Mouse (Mus musculus) CH12F3 (cell line): ENCODE measurements around the gene Enoph1.

Source experiments
- in situ Hi-C: fragments of 300-500 bp; cut with MboI; formaldehyde crosslinking; loops from 2 replicates; pipeline ENCODE4 v1.14.3; 2020; ENCODE audit warnings: low sequenced_read_pairs

Gene Enoph1

DNA sequence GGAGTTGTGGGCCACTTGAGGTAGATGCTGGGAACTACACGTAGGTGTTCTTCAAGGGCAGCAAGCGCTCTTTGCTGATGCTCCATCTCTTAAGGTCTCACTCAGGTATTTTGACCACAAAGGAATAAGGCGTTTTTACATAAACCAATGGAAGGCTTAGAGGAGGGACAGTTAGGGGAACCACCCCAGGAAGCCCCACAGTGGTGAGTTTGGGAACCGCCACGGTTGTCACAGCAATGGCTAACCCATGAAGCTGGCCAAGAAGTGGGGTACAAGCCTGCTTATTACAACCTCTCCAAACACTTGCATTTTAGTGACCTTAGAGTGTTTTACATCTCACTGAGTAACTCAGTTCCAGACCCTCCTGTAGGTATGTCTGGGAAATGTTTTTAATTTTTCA lies 31.8 kb downstream of the Enoph1 start:
- in situ Hi-C loops: loop anchor here (10.0 kb wide), 1 partner anchor 173 kb away; no protein-coding TSS in a partner anchor

DNA sequence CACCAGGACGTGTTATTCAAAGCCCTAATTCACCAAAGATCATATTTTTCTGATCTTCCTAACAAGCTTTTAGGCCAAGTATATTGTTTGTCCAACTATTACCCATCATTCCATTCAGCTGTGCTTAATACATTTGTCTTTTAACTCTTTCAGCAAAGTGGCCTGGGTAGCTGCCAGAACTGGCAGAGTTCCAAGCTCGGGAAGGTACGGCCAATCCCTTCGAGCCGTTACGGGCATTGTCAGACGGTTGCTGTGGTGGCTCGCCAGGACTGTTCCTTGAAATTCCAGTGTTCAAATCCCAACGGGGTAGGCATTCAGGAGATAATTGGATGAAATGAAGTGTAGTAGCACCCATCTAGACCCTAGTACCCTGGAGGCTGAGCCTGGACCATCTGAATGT lies 32.8 kb downstream of the Enoph1 start:
- in situ Hi-C loops: loop anchor here (10.0 kb wide), 1 partner anchor 172 kb away; no protein-coding TSS in a partner anchor

- in situ Hi-C loops: loop anchor here (10.0 kb wide), 1 partner anchor 170 kb away; no protein-coding TSS in a partner anchor
These were observed 34.8 kb downstream of the Enoph1 start for GRCm38 (mm10) chr5:100074571-100074970.

GRCm38 (mm10) chr5:100079040-100079930 lies 39.5 kb downstream of the Enoph1 start:
- in situ Hi-C loops: loop anchor here (10.0 kb wide), 1 partner anchor 166 kb away; no protein-coding TSS in a partner anchor

- in situ Hi-C loops: loop anchor here (10.0 kb wide), 1 partner anchor 165 kb away; no protein-coding TSS in a partner anchor
These were observed 40.1 kb downstream of the Enoph1 start for GRCm38 (mm10) chr5:100079931-100080275.

GRCm38 (mm10) chr5:100082006-100082405 lies 42.2 kb downstream of the Enoph1 start:
- in situ Hi-C loops: no loop called here

- in situ Hi-C loops: no loop called here
These were observed 44.3 kb downstream of the Enoph1 start for GRCm38 (mm10) chr5:100083953-100084562.

GRCm38 (mm10) chr5:100085097-100085496 lies 45.3 kb downstream of the Enoph1 start:
- in situ Hi-C loops: no loop called here

DNA sequence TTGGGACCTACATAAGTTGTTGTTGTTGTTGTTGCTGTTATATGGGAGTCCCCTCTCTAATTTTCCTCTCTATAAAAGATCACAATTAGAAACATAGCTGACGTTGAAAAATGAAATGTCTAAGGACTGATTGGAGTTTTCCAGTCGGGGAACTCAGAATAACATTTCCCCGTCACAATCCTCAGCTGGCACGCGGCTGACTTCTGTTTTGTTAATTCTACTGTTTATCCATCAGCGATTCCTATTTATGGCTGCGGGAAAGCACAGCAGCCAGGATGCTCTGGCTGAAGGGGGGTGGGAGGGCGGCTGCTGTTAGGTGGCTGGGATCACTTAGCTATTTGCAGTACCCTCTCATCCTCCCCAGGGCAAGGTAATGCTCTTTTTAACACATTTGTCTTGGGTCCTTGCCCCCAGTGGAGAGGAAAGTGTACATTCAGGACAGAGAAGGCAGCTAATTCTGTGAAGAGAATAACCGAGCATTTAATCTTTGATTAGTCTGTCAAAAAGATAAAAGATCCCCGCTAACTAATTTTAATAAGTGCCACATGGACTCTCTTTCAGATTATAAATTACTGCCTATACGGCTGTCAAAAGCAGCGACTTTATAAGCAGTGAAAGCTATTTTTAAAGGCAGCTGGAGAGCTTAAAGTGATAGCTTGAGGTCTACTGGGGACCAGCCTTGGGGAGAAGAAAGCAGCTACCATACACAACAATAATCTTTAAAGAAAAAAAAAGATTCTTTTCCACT lies 50.9 kb downstream of the Enoph1 start:
- in situ Hi-C loops: no loop called here

DNA sequence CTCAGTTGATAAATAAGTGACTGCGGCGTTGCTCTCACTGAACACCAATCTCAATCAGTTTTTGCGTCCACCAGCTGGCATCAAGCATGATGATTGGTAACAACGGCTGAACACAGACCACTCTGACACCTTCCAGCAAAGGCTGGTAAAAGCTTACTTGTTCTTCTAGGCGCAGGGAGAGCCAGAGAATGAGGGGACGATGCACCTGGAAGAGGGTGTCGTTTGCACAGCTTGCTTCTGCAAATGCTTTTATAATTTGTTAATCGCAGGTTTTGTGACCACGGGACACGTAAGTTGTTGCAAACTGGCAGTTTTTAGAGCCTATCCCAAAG lies 51.4 kb downstream of the Enoph1 start:
- in situ Hi-C loops: no loop called here

DNA sequence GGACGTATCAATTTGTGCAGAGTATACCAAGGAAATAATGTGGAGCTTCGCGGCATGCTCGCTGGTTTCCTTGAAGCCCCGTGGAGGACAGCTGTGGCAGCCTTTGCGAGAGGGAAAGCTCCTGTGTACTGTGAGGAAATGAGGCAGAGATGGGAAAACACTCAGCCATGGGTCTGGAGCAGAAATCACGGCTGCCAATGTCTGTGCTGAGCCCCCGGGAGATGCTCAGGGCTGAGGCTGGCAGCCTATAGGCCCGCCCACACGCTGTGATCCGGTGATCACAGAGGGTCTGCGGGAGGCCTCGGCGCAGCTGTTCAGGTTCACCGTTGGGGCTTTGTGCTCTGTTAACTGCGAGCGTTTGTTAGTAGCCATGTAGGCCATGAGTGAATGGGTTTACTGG lies 51.8 kb downstream of the Enoph1 start:
- in situ Hi-C loops: no loop called here

- in situ Hi-C loops: no loop called here
These were observed 57.2 kb downstream of the Enoph1 start for GRCm38 (mm10) chr5:100096955-100097354.

GRCm38 (mm10) chr5:100097967-100098366 lies 58.2 kb downstream of the Enoph1 start:
- in situ Hi-C loops: no loop called here

- in situ Hi-C loops: no loop called here
These were observed 62.6 kb downstream of the Enoph1 start for GRCm38 (mm10) chr5:100102395-100102794.

DNA sequence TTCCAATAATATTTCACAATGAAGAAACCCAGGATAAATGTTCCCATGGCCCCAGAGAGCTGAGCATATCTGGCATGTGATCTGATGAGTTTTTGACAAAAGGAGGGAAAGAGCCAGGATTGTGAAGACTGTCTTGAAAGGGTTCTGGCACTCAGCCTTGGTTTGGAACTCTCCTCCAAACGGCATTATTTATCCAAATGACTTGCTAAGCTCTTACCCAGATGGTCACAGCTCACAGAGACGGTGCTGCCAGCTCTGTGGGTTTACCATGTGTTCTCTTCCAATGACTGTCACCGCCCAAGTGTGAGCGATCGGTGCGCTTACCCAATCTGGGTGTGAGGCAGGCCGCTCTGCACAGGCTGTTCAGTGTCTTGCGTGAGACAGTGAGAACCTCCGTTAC lies 69.1 kb downstream of the Enoph1 start:
- in situ Hi-C loops: no loop called here

GRCm38 (mm10) chr5:100109543-100110282 lies 69.9 kb downstream of the Enoph1 start:
- in situ Hi-C loops: no loop called here

DNA sequence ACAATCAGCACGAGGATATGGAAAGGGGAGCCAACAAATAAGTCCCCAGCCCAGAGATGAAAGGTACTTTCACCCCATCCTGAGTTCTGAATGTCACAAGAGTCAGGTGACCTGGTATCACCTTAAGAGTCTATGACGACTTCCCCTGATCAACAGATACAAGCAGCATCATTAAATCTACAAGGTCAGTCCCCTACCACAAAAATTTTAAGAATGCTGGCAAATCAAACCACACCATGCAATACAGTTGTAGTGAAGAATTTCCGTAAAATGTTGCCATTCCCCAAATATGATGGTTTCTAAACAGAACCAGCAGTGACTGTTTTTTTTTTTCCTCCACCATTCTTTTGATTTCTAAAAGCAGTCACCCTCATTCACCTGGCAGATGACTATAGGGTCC lies 70.8 kb downstream of the Enoph1 start:
- in situ Hi-C loops: no loop called here

GRCm38 (mm10) chr5:100113403-100113802 lies 73.6 kb downstream of the Enoph1 start:
- in situ Hi-C loops: no loop called here
